Mouse (Mus musculus): Measurements from ENCODE around the gene Ptprd. TPM values are rescaled to one million over a fixed set of nuclear protein-coding genes. Genes with fewer than 3 reads are reported as not detected.

Gene Ptprd
- polyA plus RNA-seq, 1 experiment from 2014 or later, result 12.9 TPM

DNA sequence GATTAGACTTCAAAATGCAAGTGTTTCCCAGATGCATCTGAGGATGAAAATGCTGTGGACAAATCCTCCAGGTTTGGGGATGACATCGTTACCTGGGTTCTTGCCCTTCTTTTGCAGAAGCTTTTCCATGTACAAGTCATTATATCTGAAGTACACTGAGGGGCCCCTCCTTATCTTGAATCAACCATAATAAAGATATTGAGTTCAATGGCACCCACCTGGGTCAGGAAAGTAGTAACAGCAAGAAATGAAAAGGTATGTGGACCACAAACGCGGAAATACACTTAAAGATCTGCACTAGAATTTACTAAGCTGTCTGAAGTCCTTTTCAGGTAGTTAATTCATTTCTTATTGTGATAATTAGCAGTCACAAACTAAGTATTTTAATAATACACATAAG lies 2017.0 kb downstream of the Ptprd start:
- no peaks in the 10 kb centered on the region for H3K27me3 ChIP-seq (replicated peaks)
- peak; percentile 59; the same call in 1 of the 2 replicates for ATAC-seq
- no peak overlapping the region for H3K9ac ChIP-seq
- no peaks in the 10 kb centered on the region for H3K36me3 ChIP-seq
- H3K4me2 ChIP-seq (replicated peaks), result no peak overlapping the region
- no peaks in the 10 kb centered on the region for H3K9me3 ChIP-seq
- H3K4me3 ChIP-seq (replicated peaks), result no peak overlapping the region
- 68% methylated on average over 3 of the region's 3 CpGs for WGBS
- H3K4me1 ChIP-seq (replicated peaks), result no peaks in the 10 kb centered on the region
- H3K27ac ChIP-seq, result no peak overlapping the region

- no peak for ATAC-seq
- 82% methylated on average over 3 of the region's 3 CpGs for WGBS
Observed at GRCm38 (mm10) chr4:76193496-76193895, 2018.3 kb downstream of the Ptprd start.

GRCm38 (mm10) chr4:76192031-76192430 lies 2019.7 kb downstream of the Ptprd start:
- no peaks in the 10 kb centered on the region for H3K27me3 ChIP-seq (replicated peaks)
- ATAC-seq, result no peak
- no peaks in the 10 kb centered on the region for H3K36me3 ChIP-seq
- H3K27ac ChIP-seq, result no peak overlapping the region
- no peaks in the 10 kb centered on the region for H3K4me1 ChIP-seq (replicated peaks)
- H3K9ac ChIP-seq, result no peak overlapping the region
- no peaks in the 10 kb centered on the region for H3K9me3 ChIP-seq
- H3K4me2 ChIP-seq (replicated peaks), result no peak overlapping the region
- 95% methylated on average over 1 of the region's 1 CpGs for WGBS
- H3K4me3 ChIP-seq (replicated peaks), result no peak overlapping the region

More at GRCm38 (mm10) chr4:76193496-76193895, 2018.3 kb downstream of the Ptprd start:
- H3K4me2 ChIP-seq (replicated peaks), result no peak overlapping the region
- H3K9me3 ChIP-seq, result no peaks in the 10 kb centered on the region
- H3K4me1 ChIP-seq (replicated peaks), result no peaks in the 10 kb centered on the region
- H3K36me3 ChIP-seq, result no peaks in the 10 kb centered on the region
- H3K27me3 ChIP-seq (replicated peaks), result no peaks in the 10 kb centered on the region
- H3K4me3 ChIP-seq (replicated peaks), result no peak overlapping the region
- H3K27ac ChIP-seq, result no peak overlapping the region
- no peak overlapping the region for H3K9ac ChIP-seq

GRCm38 (mm10) chr4:76190788-76191187 lies 2021.0 kb downstream of the Ptprd start:
- Histone ChIP-seq H3K4me1 (replicated peaks) (no peaks in the 10 kb centered on the region), H3K4me3 (replicated peaks) (no peak overlapping the region), H3K9ac (no peak overlapping the region), H3K27me3 (replicated peaks) (no peaks in the 10 kb centered on the region), H3K27ac (no peak overlapping the region), H3K9me3 (no peaks in the 10 kb centered on the region), H3K36me3 (no peaks in the 10 kb centered on the region), H3K4me2 (replicated peaks) (no peak overlapping the region)
- ATAC-seq, result no peak
- 66% methylated on average over 1 of the region's 1 CpGs for WGBS

DNA sequence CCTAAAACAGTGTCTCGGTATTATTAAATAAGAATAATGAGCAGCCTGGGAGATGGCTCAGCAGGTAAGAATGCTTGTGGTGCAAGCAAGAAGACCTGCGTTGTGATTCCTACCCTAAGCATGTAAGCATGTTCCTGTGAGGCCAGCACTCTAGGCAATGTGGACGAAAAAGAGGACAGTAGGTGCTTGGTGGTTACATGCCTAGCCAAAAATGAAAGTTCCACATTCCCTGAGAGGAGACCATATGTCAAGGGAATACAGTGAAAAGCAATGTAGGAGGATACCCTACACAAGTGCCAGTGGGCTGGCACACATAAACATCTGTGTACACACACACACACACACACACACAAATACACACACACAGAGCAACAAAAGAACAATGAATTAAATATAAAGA lies 2028.7 kb downstream of the Ptprd start:
- Histone ChIP-seq H3K36me3 (no peaks in the 10 kb centered on the region), H3K9me3 (no peaks in the 10 kb centered on the region), H3K9ac (no peak overlapping the region), H3K4me2 (replicated peaks) (no peak overlapping the region), H3K4me3 (replicated peaks) (no peak overlapping the region), H3K27ac (no peak overlapping the region), H3K27me3 (replicated peaks) (no peaks in the 10 kb centered on the region), H3K4me1 (replicated peaks) (no peaks in the 10 kb centered on the region)
- ATAC-seq, result no peak
- WGBS, result 90% methylated on average over 3 of the region's 3 CpGs

DNA sequence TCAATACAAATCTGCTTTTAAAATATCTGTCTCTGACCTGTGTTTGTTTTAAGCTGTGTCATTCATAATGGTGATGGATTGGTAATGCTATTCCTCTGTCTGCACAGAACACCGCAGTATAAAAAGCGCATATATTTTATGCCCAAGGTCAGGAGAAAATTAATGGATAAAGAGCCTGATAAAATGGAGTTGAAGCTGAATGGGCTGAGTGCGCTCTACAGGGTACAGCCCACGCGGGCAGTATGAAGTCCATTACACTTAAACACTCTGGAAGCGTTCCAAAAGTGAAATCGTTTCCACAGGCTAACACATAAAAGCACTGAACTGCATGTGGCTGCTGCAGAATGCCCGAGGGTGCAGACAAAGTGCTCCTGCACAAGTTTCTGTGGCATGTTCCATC lies 2032.3 kb downstream of the Ptprd start:
- Histone ChIP-seq H3K4me2 (replicated peaks) (no peak overlapping the region), H3K4me3 (replicated peaks) (no peak overlapping the region), H3K9ac (no peak overlapping the region), H3K4me1 (replicated peaks) (no peaks in the 10 kb centered on the region), H3K36me3 (no peaks in the 10 kb centered on the region), H3K27me3 (replicated peaks) (no peaks in the 10 kb centered on the region), H3K9me3 (no peaks in the 10 kb centered on the region), H3K27ac (no peak overlapping the region)
- WGBS, result 48% methylated on average over 8 of the region's 8 CpGs
- no peak; the same call in 1 of the 2 replicates for ATAC-seq

GRCm38 (mm10) chr4:76175086-76175485 lies 2036.7 kb downstream of the Ptprd start:
- H3K9me3 ChIP-seq, result no peaks in the 10 kb centered on the region
- no peaks in the 10 kb centered on the region for H3K27me3 ChIP-seq (replicated peaks)
- no peaks in the 10 kb centered on the region for H3K36me3 ChIP-seq
- H3K9ac ChIP-seq, result no peak overlapping the region
- no peak overlapping the region for H3K4me2 ChIP-seq (replicated peaks)
- no peak for ATAC-seq
- 97% methylated on average over 1 of the region's 1 CpGs for WGBS
- H3K4me1 ChIP-seq (replicated peaks), result no peaks in the 10 kb centered on the region
- no peak overlapping the region for H3K27ac ChIP-seq
- H3K4me3 ChIP-seq (replicated peaks), result no peak overlapping the region

DNA sequence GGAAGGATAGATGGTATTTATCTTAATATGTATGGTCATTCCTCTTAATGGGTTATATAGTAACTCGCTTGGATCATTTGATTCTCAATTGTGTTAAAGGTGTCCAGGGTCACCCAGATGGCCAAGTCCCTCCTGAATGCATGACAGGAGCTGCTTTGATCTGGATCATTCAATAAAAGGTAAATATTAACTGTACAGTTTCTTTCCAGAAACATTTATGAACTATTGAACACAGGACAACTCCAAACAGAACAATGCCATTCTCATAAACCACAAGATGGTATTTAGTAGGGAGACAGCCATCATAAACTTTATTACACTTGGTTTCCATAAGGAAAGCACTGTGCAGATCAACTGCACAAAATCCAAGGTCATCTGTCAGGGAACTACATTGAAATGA lies 2056.0 kb downstream of the Ptprd start:
- H3K4me3 ChIP-seq (replicated peaks), result no peak overlapping the region
- H3K27ac ChIP-seq, result no peak overlapping the region
- no peak overlapping the region for H3K9ac ChIP-seq
- peak; percentile 96 for ATAC-seq
- no peak overlapping the region for H3K4me2 ChIP-seq (replicated peaks)
- no peaks in the 10 kb centered on the region for H3K9me3 ChIP-seq
- no peaks in the 10 kb centered on the region for H3K27me3 ChIP-seq (replicated peaks)
- no peaks in the 10 kb centered on the region for H3K4me1 ChIP-seq (replicated peaks)
- H3K36me3 ChIP-seq, result no peaks in the 10 kb centered on the region
- WGBS, result 23% methylated on average over 1 of the region's 1 CpGs

GRCm38 (mm10) chr4:76154190-76154589 lies 2057.6 kb downstream of the Ptprd start:
- Histone ChIP-seq H3K27me3 (replicated peaks) (no peaks in the 10 kb centered on the region), H3K9ac (no peak overlapping the region), H3K4me2 (replicated peaks) (no peak overlapping the region), H3K27ac (no peak overlapping the region), H3K4me3 (replicated peaks) (no peak overlapping the region), H3K4me1 (replicated peaks) (no peaks in the 10 kb centered on the region), H3K9me3 (no peaks in the 10 kb centered on the region), H3K36me3 (no peaks in the 10 kb centered on the region)
- 70% methylated on average over 2 of the region's 2 CpGs for WGBS
- ATAC-seq, result no peak

- Histone ChIP-seq H3K27me3 (replicated peaks) (no peaks in the 10 kb centered on the region), H3K9ac (no peak overlapping the region), H3K36me3 (no peaks in the 10 kb centered on the region), H3K27ac (no peak overlapping the region), H3K4me3 (replicated peaks) (no peak overlapping the region), H3K9me3 (no peaks in the 10 kb centered on the region), H3K4me2 (replicated peaks) (no peak overlapping the region), H3K4me1 (replicated peaks) (no peaks in the 10 kb centered on the region)
- WGBS, result 83% methylated on average over 4 of the region's 4 CpGs
- ATAC-seq, result no peak
Observed at GRCm38 (mm10) chr4:76144925-76145324, 2066.8 kb downstream of the Ptprd start.

- Histone ChIP-seq H3K9ac (no peak overlapping the region), H3K27me3 (replicated peaks) (no peaks in the 10 kb centered on the region), H3K27ac (no peak overlapping the region), H3K36me3 (no peaks in the 10 kb centered on the region), H3K4me3 (replicated peaks) (no peak overlapping the region), H3K4me2 (replicated peaks) (no peak overlapping the region), H3K9me3 (no peaks in the 10 kb centered on the region), H3K4me1 (replicated peaks) (no peaks in the 10 kb centered on the region)
- WGBS, result 76% methylated on average over 2 of the region's 2 CpGs
- no peak for ATAC-seq
Observed at GRCm38 (mm10) chr4:76144333-76144732, 2067.4 kb downstream of the Ptprd start.

DNA sequence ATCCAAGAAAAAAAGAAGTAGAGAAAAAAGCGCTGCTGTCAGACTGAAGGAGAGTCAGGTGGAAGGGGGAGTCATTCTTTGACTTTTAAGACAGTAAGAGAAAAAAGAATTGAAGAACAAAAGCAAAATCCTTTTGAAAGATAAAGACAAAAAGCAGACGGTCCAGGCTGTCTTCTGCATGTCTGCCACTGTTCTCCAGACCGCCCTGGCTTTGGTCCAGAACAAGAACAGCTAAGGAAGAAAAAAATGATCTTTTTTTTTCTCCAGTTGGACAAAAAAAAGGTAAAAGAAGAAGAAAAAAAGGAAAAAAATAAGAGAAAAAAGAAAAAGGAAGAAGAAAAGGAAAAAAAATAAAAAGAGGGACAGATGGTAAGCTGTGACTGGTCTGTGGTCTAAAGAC lies 2073.9 kb downstream of the Ptprd start:
- H3K4me1 ChIP-seq (replicated peaks), result no peaks in the 10 kb centered on the region

DNA sequence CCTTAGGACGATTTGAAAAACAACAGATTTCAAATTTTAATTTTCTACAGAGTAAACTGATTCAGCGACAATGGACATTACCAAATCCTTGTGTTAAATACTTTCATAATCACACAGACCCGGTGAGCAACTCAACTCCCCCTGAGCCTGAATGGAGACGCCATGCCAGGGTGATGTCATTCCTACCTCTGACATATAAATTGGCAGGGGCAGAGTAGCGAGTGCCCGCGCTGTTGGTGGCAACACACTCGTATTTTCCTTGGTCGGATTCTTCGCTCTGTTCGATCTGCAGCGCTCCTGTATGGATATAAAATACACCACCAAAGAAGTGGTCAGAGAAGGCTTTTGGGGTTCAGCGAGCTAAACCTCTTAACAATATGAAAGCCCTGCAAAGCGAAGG lies 2075.1 kb downstream of the Ptprd start:
- no peaks in the 10 kb centered on the region for H3K36me3 ChIP-seq
- no peaks in the 10 kb centered on the region for H3K4me1 ChIP-seq (replicated peaks)
- H3K4me3 ChIP-seq (replicated peaks), result no peak overlapping the region
- H3K9me3 ChIP-seq, result no peaks in the 10 kb centered on the region
- H3K4me2 ChIP-seq (replicated peaks), result no peak overlapping the region
- no peaks in the 10 kb centered on the region for H3K27me3 ChIP-seq (replicated peaks)
- no peak for ATAC-seq
- WGBS, result 88% methylated on average over 14 of the region's 14 CpGs
- no peak overlapping the region for H3K27ac ChIP-seq
- no peak overlapping the region for H3K9ac ChIP-seq

More for the DNA sequence above, 2073.9 kb downstream of the Ptprd start:
- H3K27ac ChIP-seq, result no peak overlapping the region
- H3K9ac ChIP-seq, result no peak overlapping the region
- no peak for ATAC-seq
- no peak overlapping the region for H3K4me2 ChIP-seq (replicated peaks)
- 64% methylated on average over 3 of the region's 3 CpGs for WGBS
- H3K36me3 ChIP-seq, result no peaks in the 10 kb centered on the region
- H3K9me3 ChIP-seq, result no peaks in the 10 kb centered on the region
- H3K4me3 ChIP-seq (replicated peaks), result no peak overlapping the region
- no peaks in the 10 kb centered on the region for H3K27me3 ChIP-seq (replicated peaks)

Measured in intestine, embryonic 15.5 days (tissue).